Mouse (Mus musculus): ENCODE data around the gene Cmtm4.
"Not testable (repeated sequence)": the region's sequence is repeated elsewhere in the genome, so short reads cannot be mapped to it uniquely, and the experiment has no call there.

The Cmtm4 gene

GRCm38 (mm10) chr8:104333786-104334185 lies 61.8 kb downstream of the Cmtm4 start:
- no peak for DNase-seq

- DNase-seq = no peak
Observed at GRCm38 (mm10) chr8:104332665-104333631, 62.7 kb downstream of the Cmtm4 start.

DNA sequence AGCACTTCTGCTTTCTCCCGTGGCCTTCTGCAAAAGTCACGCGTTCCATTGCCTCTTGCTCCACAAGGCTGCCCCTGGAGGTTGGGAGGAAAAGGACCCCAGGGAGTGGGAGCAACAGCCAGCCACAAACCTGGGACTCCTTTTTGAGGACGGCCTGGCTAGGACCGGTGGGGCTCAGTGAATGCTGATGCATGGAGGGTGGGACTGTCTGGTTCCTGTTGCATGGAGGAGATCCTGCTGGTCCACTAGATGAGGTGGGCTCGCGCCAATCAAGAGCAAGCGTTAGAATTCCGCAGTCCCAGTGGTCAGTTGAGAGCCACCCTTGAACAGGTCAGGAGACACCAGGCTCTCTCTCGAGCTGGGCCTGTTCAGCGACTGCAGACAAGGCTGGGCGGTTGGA lies 73.7 kb downstream of the Cmtm4 start, which contains the start of gene Cmtm2b:
Gene Cmtm2b, plus strand, starts transcription at position 301 of the 400 bp plus-strand sequence.
- DNase-seq = not testable (repeated sequence)

GRCm38 (mm10) chr8:104321267-104321666 lies 74.3 kb downstream of the Cmtm4 start, which contains the start of gene Gm11020:
Gene Gm11020 (plus strand): TSS chr8:104321567.
- DNase-seq = not testable (repeated sequence)

DNA sequence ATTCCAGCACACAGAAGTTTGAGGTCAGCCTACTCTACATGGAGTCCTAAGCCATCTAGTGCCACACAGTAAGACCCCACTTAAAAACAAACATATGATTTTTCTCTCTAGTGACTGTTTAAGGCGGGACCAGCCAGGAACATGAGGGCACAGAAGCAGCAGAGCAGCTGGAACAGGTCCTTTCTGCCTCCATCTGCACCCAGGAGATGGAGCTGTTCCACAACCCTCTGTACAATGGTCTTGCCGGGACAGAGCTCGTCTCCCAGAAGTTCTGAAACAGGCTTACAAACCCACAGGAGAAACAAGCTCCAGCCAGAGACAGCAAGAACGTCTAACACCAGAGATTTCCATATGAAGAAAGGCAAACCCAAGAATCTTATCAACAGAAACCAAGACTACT lies 82.3 kb downstream of the Cmtm4 start:
- no peak for DNase-seq

GRCm38 (mm10) chr8:104312023-104312422 lies 83.6 kb downstream of the Cmtm4 start:
- DNase-seq = not testable (repeated sequence)

DNA sequence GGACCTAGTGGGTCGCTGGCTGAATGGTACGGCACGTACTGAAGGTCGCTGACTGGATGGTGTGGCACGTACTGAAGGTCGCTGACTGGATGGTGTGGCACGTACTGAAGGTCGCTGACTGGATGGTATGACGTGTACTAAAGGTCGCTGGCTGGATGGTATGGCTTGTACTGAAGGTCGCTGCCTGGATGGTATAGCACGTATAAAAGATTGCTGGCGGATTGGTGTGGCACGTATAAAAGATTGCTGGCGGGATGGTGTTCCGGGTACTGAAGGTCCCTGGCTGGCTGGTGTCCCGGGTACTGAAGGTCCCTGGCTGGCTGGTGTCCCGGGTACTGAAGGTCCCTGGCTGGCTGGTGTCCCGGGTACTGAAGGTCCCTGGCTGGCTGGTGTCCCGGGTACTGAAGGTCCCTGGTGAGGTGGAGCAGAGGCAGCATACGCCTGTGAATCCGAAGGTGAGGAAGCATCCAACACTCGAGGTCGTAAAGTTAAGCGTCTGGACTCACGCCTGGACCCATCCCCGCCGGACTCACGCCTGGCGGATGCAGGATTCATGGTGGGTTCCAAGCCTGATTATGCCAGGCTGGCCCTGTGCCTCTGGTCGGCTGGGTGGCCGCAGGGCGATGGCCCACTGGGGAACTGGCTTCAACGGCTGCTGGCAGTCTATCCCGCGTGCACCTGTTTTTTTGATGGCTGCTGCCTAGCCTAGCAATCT lies 86.0 kb downstream of the Cmtm4 start, which contains the start of the genes Gm45711 and Cmtm1:
Gene Gm45711, minus strand, starts transcription at position 641 of the 715 bp plus-strand sequence.
Gene Cmtm1, minus strand, starts transcription at position 705 of the 715 bp plus-strand sequence.
- DNase-seq = not testable (repeated sequence)

- not testable (repeated sequence) for DNase-seq
Observed at GRCm38 (mm10) chr8:104308341-104308740, 87.3 kb downstream of the Cmtm4 start.

DNA sequence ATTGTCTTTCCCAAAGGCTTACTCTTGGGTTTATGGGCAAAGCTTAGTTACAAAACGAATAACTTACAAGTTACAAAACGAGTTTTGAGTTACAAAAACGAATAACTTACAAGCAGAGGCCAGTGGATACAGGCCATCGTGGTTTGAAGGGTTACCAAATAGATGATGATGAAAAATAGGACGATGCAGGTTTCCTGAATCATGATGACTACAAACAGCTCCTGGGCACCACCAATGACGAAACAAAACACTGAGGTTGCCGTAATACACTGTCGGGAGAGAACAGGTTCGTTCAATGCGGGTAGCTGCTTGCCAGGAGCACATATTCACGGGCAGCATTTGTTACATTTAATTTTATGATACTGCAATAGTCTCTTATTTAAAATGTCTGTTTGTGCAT lies 90.6 kb downstream of the Cmtm4 start:
- DNase-seq = no peak

DNA sequence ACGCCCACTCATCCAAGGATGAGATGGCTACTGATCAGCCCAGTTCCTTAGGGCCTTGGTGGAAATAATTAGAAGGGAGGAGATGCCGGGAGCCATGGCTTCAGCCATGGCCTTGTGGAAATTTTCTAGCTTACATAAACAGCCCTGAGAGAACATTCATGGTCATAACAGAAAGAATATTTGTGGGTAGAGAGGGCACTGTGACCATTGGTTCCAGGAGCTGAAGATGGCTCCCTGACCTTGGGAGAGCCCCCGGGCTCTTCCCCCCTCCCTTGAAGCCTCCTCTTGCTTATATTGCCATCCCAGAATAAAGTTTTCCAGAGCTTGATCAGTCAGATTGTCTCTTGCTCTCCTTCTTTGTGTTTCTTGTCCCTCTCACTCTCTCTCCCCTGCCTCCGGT lies 93.1 kb downstream of the Cmtm4 start:
- DNase-seq = not testable (repeated sequence)

DNA sequence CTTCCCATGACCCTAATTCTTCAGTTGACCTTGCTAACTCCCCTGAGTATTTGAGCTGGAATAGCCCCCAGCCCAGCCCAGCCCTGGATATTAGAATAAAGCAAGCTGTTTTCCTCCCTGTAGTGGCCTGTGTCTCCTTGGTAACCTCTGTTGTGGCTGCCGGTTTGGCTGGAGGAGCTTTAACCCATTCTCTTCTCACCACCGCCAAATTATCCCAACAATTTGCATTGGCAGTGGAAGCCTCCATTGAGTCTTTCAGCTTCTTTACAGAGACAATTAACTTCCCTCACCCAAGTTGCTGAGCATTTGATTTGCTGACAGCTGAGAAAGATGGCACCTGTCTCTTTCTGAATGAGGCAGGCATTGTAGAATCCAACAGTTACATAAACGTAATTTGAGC lies 94.0 kb downstream of the Cmtm4 start:
- peak; percentile 81 for DNase-seq

Data from retina, postnatal 1 day (tissue).